Mouse (Mus musculus): Measurements from ENCODE around the gene Asl.

- TF ChIP-seq POLR2A (IDR thresholded peaks at IDR 0.05; ENCODE audit: control insufficient read depth in 1 of 2, insufficient read depth in 1 of 2, low read depth in 1 of 2, low read length in 2 of 2, poor library complexity in 1 of 2) (no peak), MYB (IDR thresholded peaks at IDR 0.05; ENCODE audit: low read depth, low read length) (no peak), GABPA (IDR thresholded peaks at IDR 0.05; ENCODE audit: low read depth, low read length) (no peak), MXI1 (IDR thresholded peaks at IDR 0.05; ENCODE audit: low read depth, low read length) (no peak), JUND (IDR thresholded peaks at IDR 0.05; ENCODE audit: low read depth, low read length) (no peak), UBTF (IDR thresholded peaks at IDR 0.05; ENCODE audit: borderline replicate concordance, insufficient read depth, low read depth, low read length) (no peak), EP300 (IDR thresholded peaks at IDR 0.05; ENCODE audit: low read depth in 1 of 2, low read length in 2 of 2) (no peak), TCF12 (IDR thresholded peaks at IDR 0.05; ENCODE audit: low read depth, low read length) (no peak), MEF2A (IDR thresholded peaks at IDR 0.05; ENCODE audit: extremely low read depth, insufficient replicate concordance, low read depth, low read length, poor library complexity, severe bottlenecking) (no peak), ZC3H11A (IDR thresholded peaks at IDR 0.05; ENCODE audit: low read depth, low read length) (no peak)
Observed at GRCm38 (mm10) chr5:130059413-130060328, 30.6 kb upstream of the Asl start.
